Mouse (Mus musculus) CH12.LX (cell line): ENCODE measurements around the gene Rnf214. TPM values are rescaled to one million over a fixed set of nuclear protein-coding genes. Genes with fewer than 3 reads are reported as not detected.
A peak's percentile ranks its signal among the peaks of the same experiment; 100 is the strongest.

Experiments
- DNase-seq: peaks from one replicate; pipeline ENCODE4 v3.0.0-alpha.2; 2013; ENCODE audit errors: extremely low read depth
- H3K27ac ChIP-seq: 2 replicates; pipeline ENCODE4 v1.5.1; 2012; ENCODE audit warnings: low read depth, mild to moderate bottlenecking, control low read depth, moderate library complexity; ENCODE audit not compliant: insufficient read depth
- H3K27me3 ChIP-seq: replicated peaks from 2 replicates; pipeline ENCODE3; 2012; ENCODE audit warnings: inconsistent platforms
- H3K36me3 ChIP-seq, 2 experiments: replicated peaks in 1 of 2; 2 replicates each; pipeline versions ENCODE3 to v1.6.1; 2012; ENCODE audit warnings: inconsistent platforms in 1 of 2, low read length in 1 of 2, mild to moderate bottlenecking in 1 of 2, mixed read lengths in 1 of 2, moderate library complexity in 1 of 2; ENCODE audit not compliant: control insufficient read depth in 1 of 2, insufficient read depth in 1 of 2
- H3K4me1 ChIP-seq, 2 experiments: 2 replicates each; pipeline ENCODE4 v1.6.1; 2012; ENCODE audit warnings: inconsistent platforms in 1 of 2, moderate library complexity in 1 of 2; ENCODE audit not compliant: insufficient read depth in 2 of 2, control insufficient read depth in 1 of 2
- H3K4me2 ChIP-seq: 2 replicates; pipeline ENCODE4 v1.6.1; 2012; ENCODE audit warnings: low read depth, mild to moderate bottlenecking, control low read depth; ENCODE audit not compliant: poor library complexity, insufficient read depth, severe bottlenecking
- H3K4me3 ChIP-seq, 3 experiments: fragments of 150-350 bp in 1 of 3; sonication (generic) in 1 of 3; replicated peaks in 1 of 3; 2 replicates each; pipeline versions ENCODE3 to v1.5.1; 2011 to 2012; ENCODE audit warnings: low read depth in 2 of 3, low read length in 2 of 3, mild to moderate bottlenecking in 2 of 3, moderate library complexity in 2 of 3, control low read depth in 1 of 3, improper control_type of control experiment in 1 of 3, inconsistent platforms in 1 of 3, mixed read lengths in 1 of 3; ENCODE audit not compliant: poor library complexity in 1 of 3
- H3K79me2 ChIP-seq: replicated peaks from 2 replicates; pipeline ENCODE4 v1.6.1; 2012; ENCODE audit warnings: mild to moderate bottlenecking, moderate library complexity; ENCODE audit not compliant: control insufficient read depth, poor library complexity, insufficient read depth, severe bottlenecking; ENCODE audit errors: extremely low read depth
- H3K9ac ChIP-seq: 2 replicates; pipeline ENCODE4 v1.6.1; 2012; ENCODE audit warnings: low read depth, mild to moderate bottlenecking, control low read depth, moderate library complexity; ENCODE audit not compliant: insufficient read depth
- H3K9me3 ChIP-seq: replicated peaks from 2 replicates; pipeline ENCODE3; 2012; ENCODE audit warnings: low read length, inconsistent platforms, mixed read lengths
- CHD2 ChIP-seq: IDR thresholded peaks from 2 replicates; pipeline ENCODE4 v1.6.1; 2011; ENCODE audit warnings: low read length, improper control_type of control experiment
- CTCF ChIP-seq, 2 experiments: IDR thresholded peaks in 1 of 2; conservative IDR thresholded peaks in 1 of 2; 2 replicates each; pipeline ENCODE4 v1.5.1; 2011 to 2012; ENCODE audit warnings: low read depth in 2 of 2, low read length in 2 of 2, improper control_type of control experiment in 1 of 2, inconsistent platforms in 1 of 2, mild to moderate bottlenecking in 1 of 2, moderate library complexity in 1 of 2
- E2F4 ChIP-seq: IDR thresholded peaks from 2 replicates; pipeline ENCODE4 v1.6.1; 2011; ENCODE audit warnings: low read depth, low read length, improper control_type of control experiment; ENCODE audit not compliant: insufficient replicate concordance
- ELF1 ChIP-seq: IDR thresholded peaks from 2 replicates; pipeline ENCODE4 v1.6.1; 2014; ENCODE audit warnings: low read depth, mild to moderate bottlenecking, inconsistent platforms, low read length, improper control_type of control experiment
- ETS1 ChIP-seq: conservative IDR thresholded peaks from 2 replicates; pipeline ENCODE4 v1.6.1; 2012; ENCODE audit warnings: low read depth, mild to moderate bottlenecking, inconsistent platforms, low read length, improper control_type of control experiment, moderate library complexity
- HCFC1 ChIP-seq: IDR thresholded peaks from 2 replicates; pipeline ENCODE4 v1.6.1; 2012; ENCODE audit warnings: low read depth, mild to moderate bottlenecking, inconsistent platforms, low read length, improper control_type of control experiment
- IRF4 ChIP-seq: IDR thresholded peaks from 2 replicates; pipeline ENCODE4 v1.6.1; 2014; ENCODE audit warnings: low read depth, mild to moderate bottlenecking, inconsistent platforms, low read length, improper control_type of control experiment
- JUND ChIP-seq: conservative IDR thresholded peaks from 2 replicates; pipeline ENCODE4 v1.6.1; 2011; ENCODE audit warnings: low read depth, low read length, improper control_type of control experiment
- KAT2A ChIP-seq: IDR thresholded peaks from 2 replicates; pipeline ENCODE4 v1.6.1; 2012; ENCODE audit warnings: low read length, improper control_type of control experiment, inconsistent platforms; ENCODE audit not compliant: insufficient replicate concordance
- MAFK ChIP-seq: IDR thresholded peaks from 2 replicates; pipeline ENCODE4 v1.6.1; 2011; ENCODE audit warnings: low read length, improper control_type of control experiment; ENCODE audit not compliant: insufficient replicate concordance
- MAX ChIP-seq: IDR thresholded peaks from 2 replicates; pipeline ENCODE4 v1.6.1; 2011; ENCODE audit warnings: low read length, improper control_type of control experiment
- MEF2A ChIP-seq: IDR thresholded peaks from 2 replicates; pipeline ENCODE4 v1.6.1; 2014; ENCODE audit warnings: low read depth, mild to moderate bottlenecking, inconsistent platforms, low read length, improper control_type of control experiment, borderline replicate concordance
- MXI1 ChIP-seq: IDR thresholded peaks from 2 replicates; pipeline ENCODE4 v1.6.1; 2011; ENCODE audit warnings: mild to moderate bottlenecking, low read depth, low read length, improper control_type of control experiment
- MYC ChIP-seq: IDR thresholded peaks from 2 replicates; pipeline ENCODE4 v1.6.1; 2011; ENCODE audit warnings: low read depth, mild to moderate bottlenecking, improper control_type of control experiment, low read length
- NELFE ChIP-seq: IDR thresholded peaks from 2 replicates; pipeline ENCODE4 v1.6.1; 2011; ENCODE audit warnings: low read depth, low read length, improper control_type of control experiment
- NRF1 ChIP-seq: IDR thresholded peaks from 2 replicates; pipeline ENCODE4 v1.6.1; 2014; ENCODE audit warnings: low read depth, mild to moderate bottlenecking, inconsistent platforms, low read length, improper control_type of control experiment, moderate library complexity
- POLR2A ChIP-seq: IDR thresholded peaks from 2 replicates; pipeline ENCODE4 v1.6.1; 2011; ENCODE audit warnings: low read depth, mild to moderate bottlenecking, improper control_type of control experiment, low read length
- POLR2AphosphoS2 ChIP-seq: IDR thresholded peaks from 2 replicates; pipeline ENCODE4 v1.6.1; 2011; ENCODE audit warnings: low read depth, low read length, improper control_type of control experiment
- RAD21 ChIP-seq: IDR thresholded peaks from 2 replicates; pipeline ENCODE4 v1.6.1; 2011; ENCODE audit warnings: low read depth, mild to moderate bottlenecking, low read length, improper control_type of control experiment, moderate library complexity
- RCOR1 ChIP-seq: conservative IDR thresholded peaks from 2 replicates; pipeline ENCODE4 v1.6.1; 2012; ENCODE audit warnings: low read depth, mild to moderate bottlenecking, inconsistent platforms, low read length, improper control_type of control experiment
- SIN3A ChIP-seq: IDR thresholded peaks from 2 replicates; pipeline ENCODE4 v1.6.1; 2012; ENCODE audit warnings: low read length, improper control_type of control experiment, inconsistent platforms
- TBP ChIP-seq: conservative IDR thresholded peaks from 2 replicates; pipeline ENCODE4 v1.6.1; 2011; ENCODE audit warnings: low read depth, low read length, improper control_type of control experiment
- UBTF ChIP-seq: IDR thresholded peaks from 2 replicates; pipeline ENCODE4 v1.6.1; 2012; ENCODE audit warnings: low read depth, mild to moderate bottlenecking, inconsistent platforms, low read length, improper control_type of control experiment, moderate library complexity
- ZKSCAN1 ChIP-seq: IDR thresholded peaks from 2 replicates; pipeline ENCODE4 v1.6.1; 2012; ENCODE audit warnings: low read depth, inconsistent platforms, low read length, improper control_type of control experiment, borderline replicate concordance
- ZMIZ1 ChIP-seq: IDR thresholded peaks from 2 replicates; pipeline ENCODE4 v1.6.1; 2012; ENCODE audit warnings: low read depth, mild to moderate bottlenecking, inconsistent platforms, low read length, improper control_type of control experiment
- ZNF384 ChIP-seq: IDR thresholded peaks from 2 replicates; pipeline ENCODE4 v1.6.1; 2012; ENCODE audit warnings: low read depth, low read length, improper control_type of control experiment, inconsistent platforms
- dilution Hi-C: fragments of 300-500 bp; cut with MboI; formaldehyde crosslinking; loops from 2 replicates; pipeline ENCODE4 v1.14.3; 2020; ENCODE audit warnings: low sequenced_read_pairs; ENCODE audit not compliant: extremely low pct_unique_long_range_greater_than_20kb, extremely low pct_ligation_motif_present
- in situ Hi-C: fragments of 300-500 bp; cut with MboI; formaldehyde crosslinking; loops from 3 replicates; pipeline ENCODE4 v1.14.3; 2019; ENCODE audit warnings: low sequenced_read_pairs, low pct_ligation_motif_present, low pct_unique_long_range_greater_than_20kb, mixed read lengths
- polyA plus RNA-seq: library from polyadenylated mRNA; unstranded; fragments of >175 nt; gene quantifications from 2 replicates; pipeline ENCODE4 v1.2.1, GENCODE M21; 2012; ENCODE audit warnings: low read depth; ENCODE audit not compliant: insufficient read length
- total RNA-seq, 2 experiments: library from RNA; depleted of rRNA; stranded (reverse); fragments of 300-350 nt in 1 of 2; fragments of >200 nt in 1 of 2; gene quantifications; 2 replicates each; pipeline ENCODE4 v1.2.3; 2012 to 2014

The Rnf214 gene
- total and polyA plus RNA-seq, 3 experiments: 4.4 to 16.1 (median 9.4) TPM

DNA sequence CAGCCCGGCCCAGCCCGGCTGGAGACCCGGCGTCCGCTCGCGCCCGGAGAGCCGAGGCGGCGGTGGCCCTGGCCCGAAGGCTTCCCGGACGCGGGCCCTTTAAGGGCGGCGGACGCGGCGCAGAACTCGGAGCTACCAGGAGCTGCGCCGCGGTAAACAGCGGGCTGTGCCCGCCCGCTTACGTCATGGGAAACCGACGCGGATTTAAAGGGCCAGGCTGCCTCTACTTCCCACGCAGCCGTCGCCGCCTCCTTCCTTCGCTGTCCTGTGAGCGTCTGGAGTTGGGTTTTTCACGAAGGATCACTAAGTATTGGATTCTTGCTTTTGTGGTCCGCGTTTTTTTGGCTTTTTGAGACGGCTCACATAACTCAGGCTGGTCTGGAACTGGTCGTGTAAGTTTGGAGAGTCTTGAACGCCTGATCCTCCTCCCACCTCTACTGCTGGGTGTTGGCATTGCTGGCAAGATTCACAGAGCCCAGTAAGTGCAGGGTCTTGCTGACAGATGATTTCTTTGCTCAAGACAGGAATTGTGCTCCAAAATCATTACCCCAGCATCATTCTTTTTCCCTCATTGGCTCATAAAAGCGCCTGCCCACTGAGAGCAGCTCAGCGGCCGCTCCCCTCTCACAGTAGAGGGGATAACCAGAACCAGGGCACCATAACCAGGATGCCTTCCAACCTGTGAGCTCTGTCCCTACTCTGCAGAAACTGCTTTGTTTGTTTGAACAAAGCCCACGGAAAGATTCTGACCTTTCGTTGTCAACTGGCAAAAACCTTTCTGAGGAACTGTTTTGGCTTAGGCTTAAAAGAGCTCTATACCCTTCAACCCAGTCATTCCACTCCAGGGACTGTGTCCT lies 48.6 kb upstream of the Rnf214 start, which contains the start of gene Sidt2:
Sidt2 (minus strand) TSS at position 152 of the 857 bp plus-strand sequence.
- Histone ChIP-seq H3K27me3 (no peaks in the 10 kb centered on the region), H3K9me3 (no peaks in the 10 kb centered on the region), H3K9ac (peak within 1 kb of the TSS; percentile 98), H3K79me2 (peaks cover 6% of the 10 kb centered on the region; the same call in 1 of the 2 replicates), H3K27ac (peak within 1 kb of the TSS; percentile 53), H3K4me2 (peak within 1 kb of the TSS; percentile 85), H3K4me3 (peak within 1 kb of the TSS; percentile 90 to 94 (median 92)), H3K36me3 (peaks cover 12 to 47% of the 10 kb centered on the region in 2 experiments), H3K4me1 (peaks cover 6 to 27% of the 10 kb centered on the region in 2 experiments; a peak in 3 of 4 replicates)
- peak; percentile 82 for DNase-seq
- in situ Hi-C loops: no loop called here
- TF ChIP-seq ELF1 (peak; percentile 59; the same call in 1 of the 2 replicates), NRF1 (peak; percentile 64), ZNF384 (no peak), ZMIZ1 (no peak), POLR2AphosphoS2 (no peak), IRF4 (peak; percentile 53), ETS1 (peak; percentile 38; the same call in 1 of the 2 replicates), MXI1 (peak; percentile 74; the same call in 1 of the 2 replicates), JUND (no peak), HCFC1 (peak; percentile 79), POLR2A (peak; percentile 66), TBP (0 out of 2 replicates have a peak, but pooled peaks have one; percentile 35), MEF2A (0 out of 2 replicates have a peak, but pooled peaks have one; percentile 17), SIN3A (peak; percentile 95)
- dilution Hi-C loops: no loop called here

DNA sequence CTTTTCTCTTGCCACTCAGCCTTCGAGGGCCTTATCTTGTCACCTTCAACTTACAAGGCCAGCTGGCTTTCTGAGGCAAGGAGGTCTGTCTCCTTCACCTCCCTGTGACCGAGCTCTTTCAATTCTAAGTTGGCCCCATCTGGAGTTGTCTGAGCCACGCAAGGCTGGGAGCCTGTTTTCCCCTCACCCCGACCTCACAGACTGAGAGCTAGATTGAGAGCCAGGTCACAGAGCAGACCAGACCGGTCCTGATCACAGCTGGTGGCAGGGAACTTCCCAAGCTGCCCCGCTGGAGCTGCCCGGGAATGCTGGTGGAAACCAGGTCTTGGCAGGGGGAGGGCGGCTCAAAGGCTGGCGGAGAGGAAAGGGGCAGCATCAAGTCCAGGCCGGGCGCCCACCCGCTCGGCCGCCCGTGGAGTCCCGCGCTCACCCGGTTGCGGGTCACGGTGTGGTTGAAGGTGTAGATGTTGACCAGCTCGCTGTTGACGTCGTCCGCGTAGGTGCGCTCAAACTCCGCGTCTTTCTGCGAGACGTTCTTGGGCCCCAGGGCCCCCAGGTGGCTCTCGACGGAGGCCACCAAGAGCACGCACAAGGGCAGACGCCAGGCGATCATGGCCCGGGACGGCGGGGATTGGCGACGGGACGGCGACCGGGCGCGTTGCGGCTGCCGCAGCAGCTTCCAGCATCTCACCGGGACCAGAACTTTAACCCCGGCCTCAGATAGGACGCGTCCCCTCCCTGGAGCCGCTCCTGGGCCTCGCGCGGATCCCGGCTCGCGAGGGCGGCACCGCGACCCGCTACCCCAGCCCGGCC lies 47.8 kb upstream of the Rnf214 start:
- dilution Hi-C loops: no loop called here
- in situ Hi-C loops: no loop called here
- peak; percentile 59 for DNase-seq
- TF ChIP-seq CHD2 (peak; percentile 71; the same call in 1 of the 2 replicates), RCOR1 (no peak), POLR2AphosphoS2 (no peak; the same call in 1 of the 2 replicates), MEF2A (no peak), RAD21 (no peak), POLR2A (peak; percentile 56; the same call in 1 of the 2 replicates), ZKSCAN1 (no peak), CTCF (conservative IDR thresholded peaks at IDR 0.05 in 1 of 2, IDR thresholded peaks at IDR 0.05 in 1 of 2; ENCODE audit: low read depth in 2 of 2, low read length in 2 of 2) (no peak), ELF1 (no peak), HCFC1 (no peak), MAX (peak; percentile 23; the same call in 1 of the 2 replicates), NRF1 (no peak), E2F4 (no peak), ZMIZ1 (no peak), NELFE (peak; percentile 16; the same call in 1 of the 2 replicates), KAT2A (no peak), MYC (no peak), UBTF (no peak), TBP (no peak), MAFK (no peak)

More for the DNA sequence above, 47.8 kb upstream of the Rnf214 start:
- H3K27me3 ChIP-seq: no peaks in the 10 kb centered on the region
- peak overlapping the region; percentile 53 for H3K27ac ChIP-seq
- peak overlapping the region; percentile 78 for H3K4me2 ChIP-seq
- peaks cover 20 to 49% of the 10 kb centered on the region in 2 experiments for H3K36me3 ChIP-seq
- H3K9me3 ChIP-seq: no peaks in the 10 kb centered on the region
- peaks cover 6% of the 10 kb centered on the region; the same call in 1 of the 2 replicates for H3K79me2 ChIP-seq
- H3K9ac ChIP-seq: peak overlapping the region; percentile 98
- H3K4me3 ChIP-seq: peak overlapping the region; percentile 90 to 94 (median 92)
- H3K4me1 ChIP-seq: peaks cover 6 to 27% of the 10 kb centered on the region in 2 experiments; a peak in 3 of 4 replicates
